Mouse (Mus musculus): Measurements from ENCODE around the gene Dapk2.

Dapk2 gene

GRCm38 (mm10) chr9:66231820-66232479, 73.9 kb downstream of the Dapk2 start:
- no peak for DNase-seq (ENCODE audit: low spot score)

GRCm38 (mm10) chr9:66236615-66237014, 78.6 kb downstream of the Dapk2 start:
- no peak for DNase-seq (ENCODE audit: low spot score)

- DNase-seq (ENCODE audit: low spot score): no peak
These were observed 79.7 kb downstream of the Dapk2 start for GRCm38 (mm10) chr9:66237742-66238141.

- no peak for DNase-seq (ENCODE audit: low spot score)
These were observed 81.2 kb downstream of the Dapk2 start for GRCm38 (mm10) chr9:66239173-66239572.

GRCm38 (mm10) chr9:66239691-66240090, 81.7 kb downstream of the Dapk2 start:
- DNase-seq (ENCODE audit: low spot score): peak; percentile 74

- DNase-seq (ENCODE audit: low spot score): peak; percentile 67
These were observed 82.5 kb downstream of the Dapk2 start for GRCm38 (mm10) chr9:66240493-66240892.

GRCm38 (mm10) chr9:66240991-66241390, 83.0 kb downstream of the Dapk2 start:
- peak; percentile 34 for DNase-seq (ENCODE audit: low spot score)

- no peak for DNase-seq (ENCODE audit: low spot score)
These were observed 83.7 kb downstream of the Dapk2 start for GRCm38 (mm10) chr9:66241722-66242121.

- peak; percentile 33 for DNase-seq (ENCODE audit: low spot score)
These were observed 85.2 kb downstream of the Dapk2 start for GRCm38 (mm10) chr9:66243240-66243639.

GRCm38 (mm10) chr9:66244079-66244478, 86.1 kb downstream of the Dapk2 start:
- DNase-seq (ENCODE audit: low spot score): no peak

- peak; percentile 43 for DNase-seq (ENCODE audit: low spot score)
These were observed 87.7 kb downstream of the Dapk2 start for GRCm38 (mm10) chr9:66245707-66246106.

GRCm38 (mm10) chr9:66249281-66249680, 91.3 kb downstream of the Dapk2 start:
- DNase-seq (ENCODE audit: low spot score): no peak

- DNase-seq (ENCODE audit: low spot score): no peak
These were observed 93.2 kb downstream of the Dapk2 start for GRCm38 (mm10) chr9:66251159-66251691.

GRCm38 (mm10) chr9:66261741-66262140, 103.7 kb downstream of the Dapk2 start:
- DNase-seq (ENCODE audit: low spot score): no peak

- DNase-seq (ENCODE audit: low spot score): no peak
These were observed 105.7 kb downstream of the Dapk2 start for GRCm38 (mm10) chr9:66263701-66264100.

- no peak for DNase-seq (ENCODE audit: low spot score)
These were observed 107.6 kb downstream of the Dapk2 start for GRCm38 (mm10) chr9:66265645-66266044.

- no peak for DNase-seq (ENCODE audit: low spot score)
These were observed 108.5 kb downstream of the Dapk2 start for GRCm38 (mm10) chr9:66266237-66267170.

- DNase-seq (ENCODE audit: low spot score): no peak
These were observed 110.8 kb downstream of the Dapk2 start for GRCm38 (mm10) chr9:66268804-66269203.

- DNase-seq (ENCODE audit: low spot score): no peak
These were observed 112.0 kb downstream of the Dapk2 start for GRCm38 (mm10) chr9:66270038-66270437.

- DNase-seq (ENCODE audit: low spot score): no peak
These were observed 113.7 kb downstream of the Dapk2 start for GRCm38 (mm10) chr9:66271726-66272125.

GRCm38 (mm10) chr9:66273632-66274031, 115.6 kb downstream of the Dapk2 start:
- no peak for DNase-seq (ENCODE audit: low spot score)

GRCm38 (mm10) chr9:66274657-66275056, 116.6 kb downstream of the Dapk2 start:
- no peak for DNase-seq (ENCODE audit: low spot score)
